Mouse (Mus musculus): ENCODE measurements at regions not wholly inside any gene's neighbourhood (a gene's known extent, or its start where the extent isn't known, plus 50 kb on each side); places are given as distances from the start of the nearest gene placed in this dataset.

DNA sequence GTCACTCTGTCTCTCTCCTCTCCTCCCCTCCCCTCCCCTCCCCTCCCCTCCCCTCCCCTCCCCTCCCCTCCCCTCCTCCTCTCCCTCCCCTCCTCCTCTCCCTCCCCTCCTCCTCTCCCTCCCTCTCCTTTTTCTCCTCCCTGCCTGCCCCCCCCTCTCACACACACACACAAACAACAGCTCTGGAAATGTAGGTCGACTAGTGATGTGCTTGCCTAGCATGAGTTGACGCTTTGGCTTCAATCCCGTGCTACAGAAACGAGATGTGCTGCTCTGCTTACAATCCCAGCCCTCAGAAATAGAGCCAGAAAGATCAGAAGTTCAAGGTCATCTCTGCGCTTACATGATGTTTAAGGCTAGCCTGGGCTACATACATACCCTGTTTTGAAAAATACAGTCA lies 254.9 kb downstream of the Bcor start:
- H3K4me3 ChIP-seq (ENCODE audit: low read depth, low read length) = no peak overlapping the region
- no peak for TF ChIP-seq CTCF (IDR thresholded peaks at IDR 0.05)
- ATAC-seq (ENCODE audit: low FRiP score) = no peak
- DNase-seq (ENCODE audit: low spot score) = no peak
- H3K27me3 ChIP-seq (ENCODE audit: insufficient read depth, low read length) = no peaks in the 10 kb centered on the region; the same call in 1 of the 2 replicates
- H3K9ac ChIP-seq (replicated peaks; ENCODE audit: low read length, poor library complexity, severe bottlenecking) = no peak overlapping the region
- no peak overlapping the region for H3K4me2 ChIP-seq (ENCODE audit: low read depth, low read length, poor library complexity, severe bottlenecking)
- WGBS = 56% methylated on average over 5 of the region's 5 CpGs
- no peaks in the 10 kb centered on the region for H3K4me1 ChIP-seq (ENCODE audit: insufficient read depth, low read length)
- no peaks in the 10 kb centered on the region for H3K36me3 ChIP-seq (ENCODE audit: insufficient read depth, low read length)
- no peak overlapping the region for H3K27ac ChIP-seq (ENCODE audit: low read depth, low read length)
- H3K9me3 ChIP-seq (ENCODE audit: low read length) = no peaks in the 10 kb centered on the region

DNA sequence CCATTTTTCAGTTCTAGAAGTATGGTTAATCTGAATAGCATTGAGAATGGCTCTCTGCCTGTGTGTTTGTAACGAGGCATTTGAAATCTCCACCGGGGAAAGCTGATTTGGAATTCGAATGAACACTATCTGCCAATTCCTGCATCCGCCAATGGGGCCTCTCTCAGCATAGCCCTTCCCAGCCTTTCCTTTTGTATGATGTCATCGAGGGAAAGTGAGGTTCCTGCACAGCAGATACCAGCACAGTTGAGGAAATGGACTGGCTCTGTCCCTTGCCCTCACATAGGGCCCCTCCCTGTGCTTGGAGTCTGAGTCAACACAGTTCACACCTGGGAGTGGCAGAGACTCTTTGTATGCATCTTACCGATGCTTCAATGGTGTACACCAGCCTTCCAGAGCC lies 253.0 kb downstream of the Bcor start:
- DNase-seq (ENCODE audit: low spot score) = peak; percentile 26
- WGBS = 36% methylated on average over 6 of the region's 6 CpGs
- H3K9ac ChIP-seq (replicated peaks; ENCODE audit: low read length, poor library complexity, severe bottlenecking) = no peak overlapping the region

DNA sequence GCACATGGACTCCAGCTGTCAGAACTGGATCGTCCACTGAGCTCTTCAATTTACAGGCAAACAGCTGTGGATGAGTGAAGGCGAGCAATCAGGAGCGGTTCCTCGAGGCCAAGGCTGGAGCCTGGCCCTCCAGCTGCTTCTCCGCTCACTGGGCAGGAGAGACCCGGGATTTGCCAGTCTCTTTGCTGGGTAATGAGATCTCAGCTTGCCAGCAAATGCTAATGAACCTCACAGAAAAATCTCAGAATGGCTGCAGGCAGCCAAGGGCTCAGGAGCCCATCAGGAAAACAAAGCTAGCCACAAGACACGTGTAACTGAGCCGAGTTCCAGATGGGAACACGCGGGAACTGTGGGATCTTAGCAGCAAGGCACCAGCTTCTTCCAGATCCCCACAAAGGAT lies 244.2 kb downstream of the Bcor start:
- ATAC-seq (ENCODE audit: low FRiP score) = no peak
- H3K4me2 ChIP-seq (ENCODE audit: low read depth, low read length, poor library complexity, severe bottlenecking) = no peak overlapping the region
- no peak for DNase-seq (ENCODE audit: low spot score)
- no peaks in the 10 kb centered on the region for H3K9me3 ChIP-seq (ENCODE audit: low read length)
- no peak for TF ChIP-seq CTCF (IDR thresholded peaks at IDR 0.05)
- H3K27me3 ChIP-seq (ENCODE audit: insufficient read depth, low read length) = no peaks in the 10 kb centered on the region; the same call in 1 of the 2 replicates
- no peak overlapping the region for H3K4me3 ChIP-seq (ENCODE audit: low read depth, low read length)
- no peaks in the 10 kb centered on the region for H3K36me3 ChIP-seq (ENCODE audit: insufficient read depth, low read length)
- 49% methylated on average over 10 of the region's 10 CpGs for WGBS
- H3K9ac ChIP-seq (replicated peaks; ENCODE audit: low read length, poor library complexity, severe bottlenecking) = no peak overlapping the region
- no peak overlapping the region for H3K27ac ChIP-seq (ENCODE audit: low read depth, low read length)
- H3K4me1 ChIP-seq (ENCODE audit: insufficient read depth, low read length) = no peaks in the 10 kb centered on the region

More for the DNA sequence above, 253.0 kb downstream of the Bcor start:
- TF ChIP-seq CTCF (IDR thresholded peaks at IDR 0.05) = no peak
- no peak overlapping the region for H3K27ac ChIP-seq (ENCODE audit: low read depth, low read length)
- no peaks in the 10 kb centered on the region for H3K9me3 ChIP-seq (ENCODE audit: low read length)
- no peaks in the 10 kb centered on the region; the same call in 1 of the 2 replicates for H3K27me3 ChIP-seq (ENCODE audit: insufficient read depth, low read length)
- ATAC-seq (ENCODE audit: low FRiP score) = peak; percentile 47; the same call in 1 of the 2 replicates
- no peak overlapping the region for H3K4me3 ChIP-seq (ENCODE audit: low read depth, low read length)
- H3K4me1 ChIP-seq (ENCODE audit: insufficient read depth, low read length) = no peaks in the 10 kb centered on the region
- no peaks in the 10 kb centered on the region for H3K36me3 ChIP-seq (ENCODE audit: insufficient read depth, low read length)
- no peak overlapping the region for H3K4me2 ChIP-seq (ENCODE audit: low read depth, low read length, poor library complexity, severe bottlenecking)

DNA sequence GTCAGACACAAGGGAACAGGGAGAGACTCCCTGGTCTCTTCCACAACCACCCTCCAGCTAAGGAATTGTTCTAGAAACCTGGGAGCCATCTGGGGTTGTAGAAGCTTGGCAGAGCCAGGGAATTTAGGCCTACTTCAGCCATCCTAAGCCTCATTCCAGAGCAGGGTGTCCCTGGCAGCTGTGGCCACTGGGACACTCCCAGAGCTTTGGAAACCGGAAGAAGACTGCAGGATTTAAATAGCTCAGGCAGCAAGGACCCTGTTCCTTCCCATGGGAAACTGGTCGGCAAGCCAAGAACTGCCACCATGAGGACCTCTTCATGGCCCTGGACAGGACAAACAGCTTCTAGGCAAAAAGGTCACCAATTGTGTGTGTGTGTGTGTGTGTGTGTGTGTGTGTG lies 239.9 kb downstream of the Bcor start:
- no peak overlapping the region for H3K9ac ChIP-seq (replicated peaks; ENCODE audit: low read length, poor library complexity, severe bottlenecking)
- H3K4me1 ChIP-seq (ENCODE audit: insufficient read depth, low read length) = no peaks in the 10 kb centered on the region
- no peaks in the 10 kb centered on the region; the same call in 1 of the 2 replicates for H3K27me3 ChIP-seq (ENCODE audit: insufficient read depth, low read length)
- no peak for DNase-seq (ENCODE audit: low spot score)
- no peak for TF ChIP-seq CTCF (IDR thresholded peaks at IDR 0.05)
- no peak overlapping the region for H3K4me2 ChIP-seq (ENCODE audit: low read depth, low read length, poor library complexity, severe bottlenecking)
- no peaks in the 10 kb centered on the region for H3K9me3 ChIP-seq (ENCODE audit: low read length)
- no peaks in the 10 kb centered on the region for H3K36me3 ChIP-seq (ENCODE audit: insufficient read depth, low read length)
- no peak for ATAC-seq (ENCODE audit: low FRiP score)
- H3K27ac ChIP-seq (ENCODE audit: low read depth, low read length) = no peak overlapping the region
- 70% methylated on average over 2 of the region's 2 CpGs for WGBS
- no peak overlapping the region for H3K4me3 ChIP-seq (ENCODE audit: low read depth, low read length)

DNA sequence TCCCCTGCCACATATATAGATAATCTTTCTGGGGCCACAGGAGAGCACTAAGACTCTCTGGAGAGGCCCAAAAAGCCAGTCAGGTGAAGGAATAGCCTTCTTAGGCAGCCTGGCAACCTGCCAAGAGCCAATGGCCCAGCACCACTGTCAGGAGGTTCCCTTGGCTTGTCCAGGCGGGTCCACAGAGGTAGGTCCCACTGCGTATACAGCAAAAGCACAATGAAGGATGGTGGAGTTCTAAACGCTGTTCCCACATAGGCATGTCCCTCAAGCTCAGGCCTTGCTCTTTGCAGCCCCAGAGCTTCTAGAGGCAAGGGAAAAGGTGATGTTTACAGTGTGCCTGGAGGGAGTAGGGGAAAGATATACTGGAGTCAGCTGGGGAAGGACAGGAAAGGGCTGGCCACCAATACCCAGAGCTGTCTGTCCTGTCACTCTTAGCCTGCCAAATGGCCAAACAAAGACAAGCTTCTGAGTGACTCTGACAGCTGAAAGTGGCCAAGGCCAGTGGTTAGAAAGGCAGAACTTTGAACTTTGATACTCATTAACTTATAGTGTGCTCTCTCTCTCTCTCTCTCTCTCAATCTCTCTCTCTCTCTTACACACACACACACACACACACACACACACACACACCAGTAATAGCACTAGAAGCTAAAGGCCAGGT lies 235.4 kb downstream of the Bcor start:
- Histone ChIP-seq H3K9me3 (ENCODE audit: low read length) (no peaks in the 10 kb centered on the region), H3K27me3 (ENCODE audit: insufficient read depth, low read length) (no peaks in the 10 kb centered on the region), H3K4me3 (ENCODE audit: low read depth, low read length) (no peak overlapping the region), H3K9ac (replicated peaks; ENCODE audit: low read length, poor library complexity, severe bottlenecking) (no peak overlapping the region), H3K36me3 (ENCODE audit: insufficient read depth, low read length) (no peaks in the 10 kb centered on the region), H3K4me2 (ENCODE audit: low read depth, low read length, poor library complexity, severe bottlenecking) (no peak overlapping the region), H3K27ac (ENCODE audit: low read depth, low read length) (no peak overlapping the region), H3K4me1 (ENCODE audit: insufficient read depth, low read length) (no peaks in the 10 kb centered on the region)
- TF ChIP-seq CTCF (IDR thresholded peaks at IDR 0.05) = no peak
- DNase-seq (ENCODE audit: low spot score) (no peak), ATAC-seq (ENCODE audit: low FRiP score) (no peak)
- WGBS = 81% methylated on average over 3 of the region's 3 CpGs

DNA sequence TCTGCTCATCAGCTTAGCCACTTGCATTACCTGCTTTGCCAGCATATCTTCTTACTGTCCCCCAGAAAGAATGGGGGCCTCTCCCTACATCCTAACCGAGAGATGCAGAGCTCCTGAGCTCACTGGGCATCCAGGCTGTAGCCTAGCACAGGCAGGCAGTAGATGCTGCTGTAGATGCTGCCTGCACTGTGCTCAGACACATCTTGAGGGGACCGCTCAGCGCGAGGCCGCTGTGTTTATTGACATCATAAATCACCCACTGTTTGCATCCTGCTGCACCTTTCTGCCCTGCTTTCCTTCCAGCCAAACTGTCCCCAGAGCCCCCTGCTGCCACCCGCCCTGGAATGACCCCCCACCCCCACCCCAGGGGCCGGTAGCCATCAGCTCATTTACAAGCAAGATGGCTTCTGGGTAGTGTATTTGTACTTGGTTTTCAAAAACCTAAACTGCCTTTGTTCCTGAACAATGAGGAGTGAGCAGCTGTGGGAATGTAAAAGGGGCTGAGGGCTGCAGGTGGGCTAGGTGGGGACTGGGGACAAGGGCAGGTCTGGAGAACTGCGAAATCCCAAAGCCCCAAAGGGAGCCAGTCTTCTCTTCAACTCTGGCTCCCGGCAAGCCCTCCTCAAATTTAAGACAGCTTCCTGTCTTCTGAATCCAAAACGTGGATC lies 233.2 kb downstream of the Bcor start:
- Histone ChIP-seq H3K36me3 (ENCODE audit: insufficient read depth, low read length) (no peaks in the 10 kb centered on the region), H3K27me3 (ENCODE audit: insufficient read depth, low read length) (no peaks in the 10 kb centered on the region), H3K4me1 (ENCODE audit: insufficient read depth, low read length) (no peaks in the 10 kb centered on the region), H3K27ac (ENCODE audit: low read depth, low read length) (no peak overlapping the region), H3K9ac (replicated peaks; ENCODE audit: low read length, poor library complexity, severe bottlenecking) (no peak overlapping the region), H3K4me2 (ENCODE audit: low read depth, low read length, poor library complexity, severe bottlenecking) (no peak overlapping the region), H3K9me3 (ENCODE audit: low read length) (no peaks in the 10 kb centered on the region), H3K4me3 (ENCODE audit: low read depth, low read length) (no peak overlapping the region)
- ATAC-seq (ENCODE audit: low FRiP score) (no peak), DNase-seq (ENCODE audit: low spot score) (no peak)
- no peak for TF ChIP-seq CTCF (IDR thresholded peaks at IDR 0.05)
- 48% methylated on average over 10 of the region's 10 CpGs for WGBS

Data from midbrain, postnatal 0 days (tissue).